Mouse (Mus musculus) kidney, adult 2 months (tissue): ENCODE measurements around the gene Sctr.

ENCODE experiments used
- CTCF ChIP-seq: fragments of 200-500 bp; conservative IDR thresholded peaks from 2 replicates; pipeline ENCODE4 v1.5.1; 2011; ENCODE audit warnings: low read depth, mild to moderate bottlenecking, control low read depth, low read length, moderate library complexity, mixed read lengths; ENCODE audit not compliant: insufficient read depth, insufficient read length
- POLR2A ChIP-seq: fragments of 200-500 bp; IDR thresholded peaks from one replicate; pipeline ENCODE4 v1.6.1; 2011; ENCODE audit warnings: low read depth, low read length, control low read depth

GRCm38 (mm10) chr1:119975141-119975540 is 31.6 kb upstream of the Sctr start:
- TF ChIP-seq CTCF, result no peak
- TF ChIP-seq POLR2A, result no peak
